Mouse (Mus musculus) neural tube, embryonic 15.5 days (tissue): ENCODE data around the gene Gm17490. TPM values are rescaled to one million over a fixed set of nuclear protein-coding genes. Genes with fewer than 3 reads are reported as not detected.
A peak's percentile ranks its signal among the peaks of the same experiment; 100 is the strongest.
"Not testable (repeated sequence)": the region's sequence is repeated elsewhere in the genome, so short reads cannot be mapped to it uniquely, and the experiment has no call there.

ENCODE experiments used
- ATAC-seq: fragments of 200-750 bp; cut with Nextera tagmentation; 2 replicates; pipeline ENCODE4 v1.8.0; 2017; ENCODE audit warnings: mild to moderate bottlenecking, moderate TSS enrichment, moderate library complexity; ENCODE audit not compliant: low FRiP score
- H3K27ac ChIP-seq: fragments of 300-500 bp; sonication (generic); replicated peaks from 2 replicates; pipeline ENCODE4 v1.5.1; 2015; ENCODE audit warnings: mild to moderate bottlenecking, inconsistent platforms
- H3K27me3 ChIP-seq: fragments of 300-500 bp; sonication (generic); replicated peaks from 2 replicates; pipeline ENCODE4 v1.6.1; 2015; ENCODE audit warnings: inconsistent platforms
- H3K36me3 ChIP-seq: fragments of 300-500 bp; sonication (generic); 2 replicates; pipeline ENCODE4 v1.6.1; 2015; ENCODE audit warnings: inconsistent platforms
- H3K4me1 ChIP-seq: fragments of 300-500 bp; sonication (generic); 2 replicates; pipeline ENCODE4 v1.6.1; 2015; ENCODE audit warnings: inconsistent platforms
- H3K4me2 ChIP-seq: fragments of 300-500 bp; sonication (generic); 2 replicates; pipeline ENCODE4 v1.6.1; 2015; ENCODE audit warnings: inconsistent platforms, mild to moderate bottlenecking, moderate library complexity
- H3K4me3 ChIP-seq: fragments of 300-500 bp; sonication (generic); replicated peaks from 2 replicates; pipeline ENCODE4 v1.5.1; 2015; ENCODE audit warnings: mild to moderate bottlenecking, inconsistent platforms
- H3K9ac ChIP-seq: fragments of 300-500 bp; sonication (generic); replicated peaks from 2 replicates; pipeline ENCODE4 v1.6.1; 2015; ENCODE audit warnings: mild to moderate bottlenecking, inconsistent platforms
- H3K9me3 ChIP-seq: fragments of 300-500 bp; sonication (generic); replicated peaks from 2 replicates; pipeline ENCODE4 v1.6.1; 2016; ENCODE audit warnings: inconsistent platforms
- WGBS: fragments of 180-500 bp; shearing (Covaris S2); methylation state at CpG from one replicate; pipeline ENCODE4 v1.1.7; 2015; ENCODE audit warnings: mixed read lengths; 5-methylcytosine and 5-hydroxymethylcytosine counted together
- polyA plus RNA-seq: library from polyadenylated mRNA; unstranded; fragments of >200 nt; fragmentation: Nextera tagmentation; extraction: Ambion mirVana; gene quantifications from 2 replicates; pipeline ENCODE4 v1.2.1, GENCODE M21; 2015

Gm17490 gene
- polyA plus RNA-seq, 1 experiment from 2014 or later: not detected

DNA sequence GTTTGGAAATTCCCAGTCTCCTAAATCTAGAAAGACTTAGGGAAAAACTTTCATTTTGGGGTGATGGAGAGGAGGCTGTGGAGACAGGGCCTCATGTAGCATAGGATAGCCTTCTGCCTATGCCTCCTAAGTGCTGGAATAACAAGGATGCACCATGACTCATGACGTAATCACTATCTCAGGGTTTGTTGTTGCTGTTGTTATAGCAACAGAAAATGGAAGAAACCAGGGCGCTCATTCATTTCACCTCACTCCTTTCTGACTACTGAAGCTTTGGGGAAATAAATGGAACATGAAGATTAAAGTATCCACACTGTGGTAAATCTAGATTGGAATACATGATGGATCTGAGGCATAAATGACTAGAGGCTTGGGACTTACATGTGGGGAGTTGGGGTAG is 2.3 kb downstream of the Gm17490 start:
- Histone ChIP-seq H3K4me1 (no peaks in the 10 kb centered on the region), H3K27me3 (no peaks in the 10 kb centered on the region), H3K4me3 (no peak overlapping the region), H3K27ac (no peak overlapping the region), H3K4me2 (no peak overlapping the region), H3K9me3 (no peaks in the 10 kb centered on the region), H3K9ac (no peak overlapping the region), H3K36me3 (no peaks in the 10 kb centered on the region)
- ATAC-seq: no peak
- 94% methylated on average over 2 of the region's 2 CpGs for WGBS

DNA sequence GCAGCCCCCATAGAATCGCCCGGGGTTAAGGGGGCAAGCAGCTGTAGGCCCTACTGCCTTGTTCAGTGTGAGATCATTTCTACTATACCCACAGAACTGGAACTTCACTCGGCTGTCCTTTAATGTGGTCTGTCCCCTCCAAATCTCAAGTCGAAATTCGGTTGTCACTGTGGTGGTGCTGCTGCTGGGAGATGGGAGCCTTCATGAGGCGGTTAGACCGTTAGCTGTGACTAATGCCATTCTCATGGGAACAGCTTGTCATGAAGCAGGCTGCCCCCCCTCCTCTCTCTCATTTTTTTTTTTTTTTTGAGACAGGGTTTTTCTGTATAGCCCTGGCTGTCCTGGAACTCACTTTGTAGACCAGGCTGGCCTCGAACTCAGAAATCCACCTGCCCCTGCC is 2.9 kb downstream of the Gm17490 start:
- Histone ChIP-seq H3K36me3 (no peaks in the 10 kb centered on the region), H3K9me3 (no peaks in the 10 kb centered on the region), H3K4me2 (no peak overlapping the region), H3K27me3 (no peaks in the 10 kb centered on the region), H3K27ac (no peak overlapping the region), H3K4me3 (no peak overlapping the region), H3K9ac (no peak overlapping the region), H3K4me1 (no peaks in the 10 kb centered on the region)
- WGBS: 90% methylated on average over 8 of the region's 8 CpGs
- no peak for ATAC-seq

DNA sequence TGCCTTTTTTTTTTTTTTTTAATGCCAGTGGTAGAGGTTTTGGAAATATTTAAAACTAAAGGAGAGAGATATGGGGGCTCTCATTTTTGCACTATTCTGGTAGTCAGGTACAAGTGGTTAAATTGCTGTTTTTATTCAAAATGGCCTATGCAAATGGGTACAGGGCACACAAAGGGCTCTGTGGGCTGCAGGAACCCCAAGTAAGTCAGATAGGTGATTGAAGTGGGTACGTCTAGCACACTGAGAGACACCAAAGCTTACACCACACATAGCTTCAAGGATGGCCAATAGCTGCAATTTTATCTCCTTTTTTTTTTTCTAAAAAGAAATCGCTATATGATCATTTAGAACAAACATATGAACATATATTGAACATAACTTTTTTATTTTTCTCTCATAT is 6.5 kb downstream of the Gm17490 start:
- Histone ChIP-seq H3K27ac (no peak overlapping the region), H3K9ac (no peak overlapping the region), H3K27me3 (no peaks in the 10 kb centered on the region), H3K9me3 (no peaks in the 10 kb centered on the region), H3K4me3 (no peak overlapping the region), H3K4me1 (no peaks in the 10 kb centered on the region), H3K4me2 (no peak overlapping the region), H3K36me3 (no peaks in the 10 kb centered on the region)
- 75% methylated on average over 2 of the region's 2 CpGs for WGBS
- ATAC-seq: no peak

- no peaks in the 10 kb centered on the region for H3K4me1 ChIP-seq
- 94% methylated on average over 9 of the region's 9 CpGs for WGBS
These were observed 9.2 kb downstream of the Gm17490 start for GRCm38 (mm10) chr2:11616846-11617245.

GRCm38 (mm10) chr2:11612939-11613338 is 13.1 kb downstream of the Gm17490 start:
- ATAC-seq, H3K36me3 ChIP-seq, H3K9ac ChIP-seq, H3K27me3 ChIP-seq, H3K4me1 ChIP-seq, H3K4me2 ChIP-seq, H3K9me3 ChIP-seq, H3K4me3 ChIP-seq, H3K27ac ChIP-seq: not testable (repeated sequence)
- WGBS: 91% methylated on average over 6 of the region's 6 CpGs

More at GRCm38 (mm10) chr2:11616846-11617245, 9.2 kb downstream of the Gm17490 start:
- Histone ChIP-seq H3K27me3 (no peaks in the 10 kb centered on the region), H3K9me3 (no peaks in the 10 kb centered on the region), H3K27ac (no peak overlapping the region), H3K4me2 (no peak overlapping the region), H3K9ac (no peak overlapping the region), H3K4me3 (no peak overlapping the region), H3K36me3 (no peaks in the 10 kb centered on the region)
- ATAC-seq: no peak

GRCm38 (mm10) chr2:11606718-11607117 is 19.3 kb downstream of the Gm17490 start:
- not testable (repeated sequence) for H3K27me3 ChIP-seq, H3K36me3 ChIP-seq, ATAC-seq, H3K4me2 ChIP-seq, H3K9me3 ChIP-seq, H3K27ac ChIP-seq, H3K9ac ChIP-seq, H3K4me1 ChIP-seq, H3K4me3 ChIP-seq
- 81% methylated on average over 4 of the region's 4 CpGs for WGBS

DNA sequence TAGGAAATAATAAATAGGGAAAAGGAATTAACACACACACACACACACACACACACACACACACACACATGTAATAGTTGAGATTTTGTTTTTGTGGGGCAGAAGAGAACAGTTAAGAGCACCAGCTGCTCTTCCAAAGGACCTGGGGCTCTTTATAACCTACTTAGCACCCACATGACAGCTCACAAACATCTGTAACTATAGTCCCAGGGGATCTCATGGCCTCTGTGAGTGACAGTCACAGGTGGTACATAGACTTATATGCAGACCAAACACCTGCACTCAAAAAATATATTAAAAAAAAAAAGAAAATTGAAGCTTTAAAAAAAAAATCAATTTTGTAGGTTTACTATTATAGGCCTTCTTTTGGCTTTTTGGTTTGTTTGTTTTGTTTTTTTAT is 21.2 kb downstream of the Gm17490 start:
- no peaks in the 10 kb centered on the region for H3K9me3 ChIP-seq
- no peak overlapping the region for H3K4me3 ChIP-seq
- no peak overlapping the region for H3K27ac ChIP-seq
- peaks cover 22% of the 10 kb centered on the region for H3K4me1 ChIP-seq
- peaks cover 9% of the 10 kb centered on the region for H3K36me3 ChIP-seq
- no peaks in the 10 kb centered on the region for H3K27me3 ChIP-seq
- no peak overlapping the region for H3K9ac ChIP-seq
- no peak for ATAC-seq
- no peak overlapping the region for H3K4me2 ChIP-seq

DNA sequence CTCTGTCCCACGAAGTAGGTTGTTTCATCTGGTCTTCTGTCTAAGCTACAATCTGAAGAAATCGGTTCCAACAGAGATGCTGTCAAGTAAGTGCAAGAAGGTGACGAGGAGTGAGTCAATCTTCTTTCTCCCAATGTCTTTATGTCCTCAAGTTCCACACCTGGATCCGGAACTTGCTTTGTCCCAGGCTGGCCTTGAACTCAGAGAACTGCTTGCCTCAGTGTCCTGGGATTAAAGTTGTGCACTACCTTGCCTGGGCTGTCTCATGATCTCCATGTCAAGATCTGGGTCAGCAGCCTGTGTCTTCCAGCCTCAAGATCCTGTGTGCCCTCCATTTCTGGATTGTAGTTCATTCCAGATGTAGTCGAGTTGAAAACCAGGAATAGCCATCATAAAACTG is 22.0 kb downstream of the Gm17490 start, which contains the start of gene Rbm17:
TSS of gene Rbm17 (minus strand) at position 101 of the 400 bp plus-strand sequence.
- Histone ChIP-seq H3K4me2 (peak within 1 kb of the TSS; percentile 91), H3K27me3 (no peaks in the 10 kb centered on the region), H3K9ac (peak within 1 kb of the TSS; percentile 94), H3K4me1 (peaks cover 22% of the 10 kb centered on the region), H3K9me3 (no peaks in the 10 kb centered on the region), H3K4me3 (peak within 1 kb of the TSS; percentile 81), H3K27ac (peak within 1 kb of the TSS; percentile 77; the same call in 1 of the 2 replicates), H3K36me3 (peaks cover 16% of the 10 kb centered on the region)
- WGBS: 86% methylated on average over 5 of the region's 5 CpGs
- ATAC-seq: no peak

DNA sequence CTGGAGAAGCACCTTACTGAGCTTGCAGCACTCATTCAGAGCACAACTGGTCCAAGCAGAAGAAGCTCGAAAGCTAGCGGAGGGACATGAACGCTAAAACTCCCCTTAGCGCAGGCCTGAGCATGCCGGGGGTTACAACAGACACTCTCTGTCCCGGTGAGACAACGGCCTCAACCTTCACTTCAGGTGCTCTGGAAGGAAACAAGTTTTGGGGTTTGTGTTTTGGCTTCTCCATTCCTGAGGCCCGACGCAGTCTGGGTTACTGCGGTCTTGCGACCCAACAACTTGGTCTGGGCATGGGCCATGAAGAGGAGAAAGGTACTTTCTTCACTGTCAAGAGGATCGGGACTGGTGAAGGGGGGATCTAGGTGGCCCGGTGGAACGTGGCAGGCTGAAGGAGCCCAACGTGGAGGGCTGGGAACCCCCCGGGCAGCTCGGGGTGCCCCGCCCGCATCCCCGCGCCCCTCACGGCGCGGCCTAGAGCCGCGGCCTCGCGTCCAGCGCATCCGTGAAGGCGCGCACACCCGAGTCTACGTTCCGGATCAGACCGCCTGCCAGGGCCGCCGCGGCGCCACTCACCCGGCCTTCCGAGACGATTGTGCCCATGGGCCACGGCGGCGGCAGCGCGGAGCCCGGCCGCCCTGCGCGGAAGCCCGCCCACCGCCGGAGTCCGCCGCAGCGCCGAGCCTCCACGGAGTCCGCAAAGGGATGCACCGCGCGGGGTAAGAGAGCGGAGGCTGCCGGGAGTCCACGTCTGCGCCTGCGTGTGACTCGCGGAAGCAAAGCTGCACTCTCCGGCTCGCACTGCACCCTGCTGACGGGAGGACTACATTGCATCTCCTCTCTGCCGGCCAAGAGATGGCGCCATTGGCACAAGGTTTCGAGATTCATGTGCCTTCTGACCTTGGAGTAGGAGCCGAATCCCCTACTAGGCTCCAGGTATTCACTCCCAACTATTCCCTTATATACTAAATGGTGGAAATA is 23.3 kb downstream of the Gm17490 start:
- peak; percentile 100 for ATAC-seq
- 1% methylated on average over 54 of the region's 78 CpGs for WGBS

GRCm38 (mm10) chr2:11601795-11602194 is 24.3 kb downstream of the Gm17490 start:
- H3K27ac ChIP-seq: no peak overlapping the region
- peak overlapping the region; percentile 91 for H3K4me2 ChIP-seq
- H3K4me1 ChIP-seq: peaks cover 22% of the 10 kb centered on the region
- no peaks in the 10 kb centered on the region for H3K27me3 ChIP-seq
- peaks cover 38% of the 10 kb centered on the region for H3K36me3 ChIP-seq
- H3K4me3 ChIP-seq: peak overlapping the region; percentile 81
- no peaks in the 10 kb centered on the region for H3K9me3 ChIP-seq
- ATAC-seq: no peak
- 84% methylated on average over 6 of the region's 6 CpGs for WGBS
- H3K9ac ChIP-seq: peak overlapping the region; percentile 94

More for the DNA sequence above, 23.3 kb downstream of the Gm17490 start:
- Histone ChIP-seq H3K27ac (peak overlapping the region; percentile 77; the same call in 1 of the 2 replicates), H3K27me3 (no peaks in the 10 kb centered on the region), H3K4me3 (peak overlapping the region; percentile 81), H3K9ac (peak overlapping the region; percentile 94), H3K36me3 (peaks cover 28% of the 10 kb centered on the region), H3K4me2 (peak overlapping the region; percentile 91), H3K4me1 (peaks cover 22% of the 10 kb centered on the region), H3K9me3 (no peaks in the 10 kb centered on the region)

- H3K4me1 ChIP-seq: peaks cover 19% of the 10 kb centered on the region
- no peaks in the 10 kb centered on the region for H3K9me3 ChIP-seq
- no peak overlapping the region for H3K9ac ChIP-seq
- no peak overlapping the region for H3K27ac ChIP-seq
- ATAC-seq: no peak
- WGBS: 98% methylated on average over 7 of the region's 7 CpGs
- H3K4me3 ChIP-seq: no peak overlapping the region
- no peaks in the 10 kb centered on the region for H3K27me3 ChIP-seq
- H3K4me2 ChIP-seq: no peak overlapping the region
- H3K36me3 ChIP-seq: peaks cover 68% of the 10 kb centered on the region
These were observed 28.2 kb downstream of the Gm17490 start for GRCm38 (mm10) chr2:11597906-11598305.

DNA sequence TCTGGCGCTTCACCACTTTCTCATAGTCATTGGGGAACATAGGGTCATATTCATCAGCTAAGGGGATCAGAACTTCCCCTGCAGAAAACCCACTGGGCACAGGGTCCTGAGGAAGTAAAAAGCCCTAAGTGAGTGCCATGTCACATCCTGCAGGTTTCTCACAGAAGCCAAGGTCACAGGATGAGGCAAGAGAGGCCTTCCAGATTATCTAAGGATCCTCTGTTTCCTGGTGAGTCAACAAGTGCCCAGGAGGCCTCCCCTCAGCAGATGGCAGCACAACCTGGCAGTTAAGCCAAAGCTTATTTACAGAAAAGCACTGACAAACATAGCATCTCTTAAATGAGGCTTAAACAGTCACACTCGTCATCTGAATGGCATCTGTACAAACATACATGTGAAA is 29.4 kb downstream of the Gm17490 start:
- 86% methylated on average over 2 of the region's 2 CpGs for WGBS
- Histone ChIP-seq H3K27ac (no peak overlapping the region), H3K9me3 (no peaks in the 10 kb centered on the region), H3K4me2 (no peak overlapping the region), H3K9ac (no peak overlapping the region), H3K36me3 (peaks cover 80% of the 10 kb centered on the region), H3K27me3 (no peaks in the 10 kb centered on the region), H3K4me1 (peaks cover 12% of the 10 kb centered on the region), H3K4me3 (no peak overlapping the region)
- no peak for ATAC-seq
